Mouse (Mus musculus) limb, embryonic 15.5 days (tissue): Measurements from ENCODE around the gene Gsg1l. TPM values are rescaled to one million over a fixed set of nuclear protein-coding genes. Genes with fewer than 3 reads are reported as not detected.
A peak's percentile ranks its signal among the peaks of the same experiment; 100 is the strongest.

Experiments
- ATAC-seq: fragments of 200-750 bp; cut with Nextera tagmentation; 2 replicates; pipeline ENCODE4 v1.8.0; 2017; ENCODE audit warnings: low read depth, moderate TSS enrichment; ENCODE audit not compliant: insufficient number of reproducible peaks, low FRiP score, low TSS enrichment
- H3K27ac ChIP-seq: fragments of 300-500 bp; sonication (generic); 2 replicates; pipeline ENCODE4 v1.5.1; 2015; ENCODE audit warnings: moderate library complexity, mild to moderate bottlenecking, inconsistent platforms
- H3K27me3 ChIP-seq: fragments of 300-500 bp; sonication (generic); 2 replicates; pipeline ENCODE4 v1.6.1; 2015; ENCODE audit warnings: inconsistent platforms
- H3K36me3 ChIP-seq: fragments of 300-500 bp; sonication (generic); 2 replicates; pipeline ENCODE4 v1.6.1; 2015; ENCODE audit warnings: inconsistent platforms
- H3K4me1 ChIP-seq: fragments of 300-500 bp; sonication (generic); 2 replicates; pipeline ENCODE4 v1.6.1; 2015; ENCODE audit warnings: inconsistent platforms
- H3K4me2 ChIP-seq: fragments of 300-500 bp; sonication (generic); 2 replicates; pipeline ENCODE4 v1.6.1; 2015; ENCODE audit warnings: mild to moderate bottlenecking, inconsistent platforms
- H3K4me3 ChIP-seq: fragments of 300-500 bp; sonication (generic); 2 replicates; pipeline ENCODE4 v1.5.1; 2015; ENCODE audit warnings: mild to moderate bottlenecking, inconsistent platforms
- H3K9ac ChIP-seq: fragments of 300-500 bp; sonication (generic); 2 replicates; pipeline ENCODE4 v1.6.1; 2015; ENCODE audit warnings: inconsistent platforms
- H3K9me3 ChIP-seq: fragments of 300-500 bp; sonication (generic); 2 replicates; pipeline ENCODE4 v1.6.1; 2016; ENCODE audit warnings: inconsistent platforms
- WGBS: fragments of 180-500 bp; shearing (Covaris S2); methylation state at CpG from one replicate; pipeline ENCODE4 v1.1.7; 2015; 5-methylcytosine and 5-hydroxymethylcytosine counted together
- polyA plus RNA-seq: library from polyadenylated mRNA; unstranded; fragments of >200 nt; fragmentation: Nextera tagmentation; extraction: Ambion mirVana; gene quantifications from 2 replicates; pipeline ENCODE4 v1.2.1, GENCODE M21; 2015

The Gsg1l gene
- polyA plus RNA-seq, 1 experiment from 2014 or later: 2.3 TPM

GRCm38 (mm10) chr7:125972776-125973175, 109.4 kb downstream of the Gsg1l start:
- no peaks in the 10 kb centered on the region for H3K36me3 ChIP-seq
- H3K9ac ChIP-seq: no peak overlapping the region; the same call in 1 of the 2 replicates
- no peaks in the 10 kb centered on the region for H3K9me3 ChIP-seq
- WGBS: 38% methylated on average over 6 of the region's 6 CpGs
- peaks cover 24% of the 10 kb centered on the region for H3K4me1 ChIP-seq
- peak overlapping the region; percentile 76 for H3K27ac ChIP-seq
- no peak overlapping the region for H3K4me2 ChIP-seq
- H3K4me3 ChIP-seq: no peak overlapping the region
- no peaks in the 10 kb centered on the region for H3K27me3 ChIP-seq
- no peak for ATAC-seq

GRCm38 (mm10) chr7:125972174-125972672, 110.0 kb downstream of the Gsg1l start:
- H3K27me3 ChIP-seq: no peaks in the 10 kb centered on the region
- peaks cover 24% of the 10 kb centered on the region for H3K4me1 ChIP-seq
- no peak overlapping the region for H3K4me3 ChIP-seq
- no peak overlapping the region for H3K9ac ChIP-seq
- no peak; the same call in 1 of the 2 replicates for ATAC-seq
- peak overlapping the region; percentile 47; the same call in 1 of the 2 replicates for H3K27ac ChIP-seq
- no peaks in the 10 kb centered on the region for H3K9me3 ChIP-seq
- no peak overlapping the region for H3K4me2 ChIP-seq
- 23% methylated on average over 7 of the region's 7 CpGs for WGBS
- no peaks in the 10 kb centered on the region for H3K36me3 ChIP-seq

GRCm38 (mm10) chr7:125969076-125969475, 113.1 kb downstream of the Gsg1l start:
- no peak overlapping the region for H3K4me2 ChIP-seq
- WGBS: 80% methylated on average over 3 of the region's 3 CpGs
- no peak for ATAC-seq

GRCm38 (mm10) chr7:125966402-125967261, 115.6 kb downstream of the Gsg1l start:
- ATAC-seq: no peak
- 47% methylated on average over 16 of the region's 16 CpGs for WGBS
- no peak overlapping the region for H3K27ac ChIP-seq
- H3K9ac ChIP-seq: no peak overlapping the region
- H3K4me2 ChIP-seq: no peak overlapping the region
- H3K4me3 ChIP-seq: no peak overlapping the region
- H3K4me1 ChIP-seq: peaks cover 4% of the 10 kb centered on the region; the same call in 1 of the 2 replicates
- no peaks in the 10 kb centered on the region for H3K9me3 ChIP-seq
- H3K27me3 ChIP-seq: no peaks in the 10 kb centered on the region
- no peaks in the 10 kb centered on the region for H3K36me3 ChIP-seq

More at GRCm38 (mm10) chr7:125969076-125969475, 113.1 kb downstream of the Gsg1l start:
- no peak overlapping the region for H3K9ac ChIP-seq
- no peaks in the 10 kb centered on the region for H3K9me3 ChIP-seq
- H3K4me1 ChIP-seq: peaks cover 25% of the 10 kb centered on the region
- no peaks in the 10 kb centered on the region for H3K27me3 ChIP-seq
- no peak overlapping the region for H3K4me3 ChIP-seq
- H3K36me3 ChIP-seq: no peaks in the 10 kb centered on the region
- H3K27ac ChIP-seq: no peak overlapping the region

- ATAC-seq: no peak
- Histone ChIP-seq H3K4me2 (no peak overlapping the region), H3K4me1 (peaks cover 4% of the 10 kb centered on the region), H3K36me3 (no peaks in the 10 kb centered on the region), H3K27ac (no peak overlapping the region), H3K4me3 (no peak overlapping the region), H3K9ac (no peak overlapping the region), H3K9me3 (no peaks in the 10 kb centered on the region), H3K27me3 (0 out of 2 replicates have a peak, but pooled peaks cover 2% of the 10 kb centered on the region)
- WGBS: 55% methylated on average over 8 of the region's 8 CpGs
These were observed 118.1 kb downstream of the Gsg1l start for GRCm38 (mm10) chr7:125964087-125964607.

- Histone ChIP-seq H3K27me3 (0 out of 2 replicates have a peak, but pooled peaks cover 3% of the 10 kb centered on the region), H3K27ac (no peak overlapping the region), H3K9ac (no peak overlapping the region), H3K36me3 (no peaks in the 10 kb centered on the region), H3K4me1 (no peaks in the 10 kb centered on the region; the same call in 1 of the 2 replicates), H3K4me2 (no peak overlapping the region), H3K9me3 (no peaks in the 10 kb centered on the region), H3K4me3 (no peak overlapping the region)
- WGBS: 63% methylated on average over 17 of the region's 18 CpGs
- ATAC-seq: no peak
These were observed 122.7 kb downstream of the Gsg1l start for GRCm38 (mm10) chr7:125959294-125960048.

- H3K4me1 ChIP-seq: no peaks in the 10 kb centered on the region; the same call in 1 of the 2 replicates
- H3K9ac ChIP-seq: no peak overlapping the region
- no peak overlapping the region for H3K4me2 ChIP-seq
- ATAC-seq: no peak
- H3K27ac ChIP-seq: no peak overlapping the region
- WGBS: 92% methylated on average over 5 of the region's 5 CpGs
- H3K27me3 ChIP-seq: 0 out of 2 replicates have a peak, but pooled peaks cover 3% of the 10 kb centered on the region
- no peak overlapping the region for H3K4me3 ChIP-seq
- H3K9me3 ChIP-seq: no peaks in the 10 kb centered on the region
- no peaks in the 10 kb centered on the region for H3K36me3 ChIP-seq
These were observed 123.4 kb downstream of the Gsg1l start for GRCm38 (mm10) chr7:125958856-125959255.

GRCm38 (mm10) chr7:125954994-125955393, 127.2 kb downstream of the Gsg1l start:
- Histone ChIP-seq H3K36me3 (no peaks in the 10 kb centered on the region), H3K4me3 (no peak overlapping the region), H3K4me2 (no peak overlapping the region), H3K4me1 (no peaks in the 10 kb centered on the region; the same call in 1 of the 2 replicates), H3K9ac (no peak overlapping the region), H3K9me3 (no peaks in the 10 kb centered on the region), H3K27ac (no peak overlapping the region), H3K27me3 (0 out of 2 replicates have a peak, but pooled peaks cover 3% of the 10 kb centered on the region)
- WGBS: 66% methylated on average over 5 of the region's 5 CpGs
- no peak for ATAC-seq

GRCm38 (mm10) chr7:125954356-125954878, 127.8 kb downstream of the Gsg1l start:
- no peak for ATAC-seq
- Histone ChIP-seq H3K4me2 (no peak overlapping the region), H3K4me3 (no peak overlapping the region), H3K27me3 (peaks cover 3% of the 10 kb centered on the region; the same call in 1 of the 2 replicates), H3K9ac (no peak overlapping the region), H3K4me1 (no peaks in the 10 kb centered on the region; the same call in 1 of the 2 replicates), H3K27ac (no peak overlapping the region), H3K9me3 (no peaks in the 10 kb centered on the region), H3K36me3 (no peaks in the 10 kb centered on the region)
- WGBS: 58% methylated on average over 3 of the region's 3 CpGs

GRCm38 (mm10) chr7:125953844-125954243, 128.4 kb downstream of the Gsg1l start:
- no peaks in the 10 kb centered on the region; the same call in 1 of the 2 replicates for H3K27me3 ChIP-seq
- 65% methylated on average over 6 of the region's 6 CpGs for WGBS
- no peaks in the 10 kb centered on the region for H3K4me1 ChIP-seq
- no peak overlapping the region for H3K4me3 ChIP-seq
- H3K36me3 ChIP-seq: no peaks in the 10 kb centered on the region
- H3K27ac ChIP-seq: no peak overlapping the region
- ATAC-seq: no peak
- H3K9ac ChIP-seq: no peak overlapping the region
- no peak overlapping the region for H3K4me2 ChIP-seq
- no peaks in the 10 kb centered on the region for H3K9me3 ChIP-seq

GRCm38 (mm10) chr7:125951911-125952310, 130.3 kb downstream of the Gsg1l start:
- WGBS: 38% methylated on average over 7 of the region's 7 CpGs
- no peak overlapping the region for H3K4me2 ChIP-seq

More at GRCm38 (mm10) chr7:125951911-125952310, 130.3 kb downstream of the Gsg1l start:
- Histone ChIP-seq H3K4me3 (no peak overlapping the region), H3K9ac (no peak overlapping the region), H3K27me3 (no peaks in the 10 kb centered on the region; the same call in 1 of the 2 replicates), H3K4me1 (no peaks in the 10 kb centered on the region), H3K36me3 (no peaks in the 10 kb centered on the region), H3K27ac (no peak overlapping the region), H3K9me3 (no peaks in the 10 kb centered on the region)
- no peak for ATAC-seq
